Mouse (Mus musculus) limb, embryonic 14.5 days (tissue): Measurements from ENCODE around the gene Pigz. TPM values are rescaled to one million over a fixed set of nuclear protein-coding genes. Genes with fewer than 3 reads are reported as not detected.
A peak's percentile ranks its signal among the peaks of the same experiment; 100 is the strongest.

Experiments
- ATAC-seq: fragments of 200-750 bp; cut with Nextera tagmentation; 2 replicates; pipeline ENCODE4 v1.8.0; 2017; ENCODE audit warnings: low read depth, moderate number of reproducible peaks, moderate TSS enrichment; ENCODE audit not compliant: low FRiP score
- DNase-seq: peaks from one replicate; pipeline ENCODE4 v3.0.0-alpha.2; 2015; ENCODE audit warnings: low spot score
- H3K27ac ChIP-seq: fragments of 300-500 bp; sonication (generic); replicated peaks from 2 replicates; pipeline ENCODE4 v1.5.1; 2014; ENCODE audit warnings: low read depth, mild to moderate bottlenecking, low read length, moderate library complexity, mixed read lengths
- H3K27me3 ChIP-seq: fragments of 300-500 bp; sonication (generic); 2 replicates; pipeline ENCODE4 v1.6.1; 2014; ENCODE audit warnings: low read length, mixed read lengths; ENCODE audit not compliant: control insufficient read depth, insufficient read depth
- H3K36me3 ChIP-seq: fragments of 300-500 bp; sonication (generic); 2 replicates; pipeline ENCODE4 v1.6.1; 2014; ENCODE audit warnings: mild to moderate bottlenecking, low read length, moderate library complexity, mixed read lengths; ENCODE audit not compliant: control insufficient read depth, insufficient read depth
- H3K4me1 ChIP-seq: fragments of 300-500 bp; sonication (generic); 2 replicates; pipeline ENCODE4 v1.6.1; 2014; ENCODE audit warnings: antibody characterized with exemption, low read length, mixed read lengths; ENCODE audit not compliant: control insufficient read depth, insufficient read depth
- H3K4me2 ChIP-seq: fragments of 300-500 bp; sonication (generic); replicated peaks from 2 replicates; pipeline ENCODE4 v1.6.1; 2014; ENCODE audit warnings: low read depth, mild to moderate bottlenecking, low read length, moderate library complexity; ENCODE audit not compliant: severe bottlenecking
- H3K4me3 ChIP-seq: fragments of 300-500 bp; sonication (generic); replicated peaks from 2 replicates; pipeline ENCODE4 v1.5.1; 2014; ENCODE audit warnings: low read length
- H3K9ac ChIP-seq: fragments of 300-500 bp; sonication (generic); 2 replicates; pipeline ENCODE4 v1.6.1; 2014; ENCODE audit warnings: mild to moderate bottlenecking, low read depth, low read length, moderate library complexity; ENCODE audit not compliant: severe bottlenecking
- H3K9me3 ChIP-seq: fragments of 300-500 bp; sonication (generic); 2 replicates; pipeline ENCODE4 v1.6.1; 2016; ENCODE audit warnings: low read length; ENCODE audit not compliant: control insufficient read depth
- POLR2A ChIP-seq: fragments of 200-500 bp; IDR thresholded peaks from 2 replicates; pipeline ENCODE4 v1.8.0; 2012; ENCODE audit warnings: inconsistent platforms, mild to moderate bottlenecking, moderate library complexity, borderline replicate concordance; ENCODE audit not compliant: insufficient read depth, insufficient read length; ENCODE audit errors: extremely low read depth
- WGBS: fragments of 180-500 bp; shearing (Covaris S2); extraction: QIAGEN DNeasy Blood & Tissue Kit; methylation state at CpG from one replicate; pipeline ENCODE4 v1.1.7; 2014; 5-methylcytosine and 5-hydroxymethylcytosine counted together
- polyA plus RNA-seq, 2 experiments: library from polyadenylated mRNA; depleted of rRNA in 1 of 2; stranded (reverse) in 1 of 2; unstranded in 1 of 2; fragments of >200 nt; fragmentation: Nextera tagmentation in 1 of 2; extraction: Ambion mirVana in 1 of 2; gene quantifications; 2 replicates each; pipeline versions ENCODE4 v1.2.1 to v1.2.3; 2012 to 2014

Pigz gene
- polyA plus RNA-seq, 2 experiments, result 0.32 to 0.35 TPM

- no peak for ATAC-seq
- Histone ChIP-seq H3K27ac (no peak overlapping the region), H3K4me2 (peak overlapping the region; percentile 25), H3K4me3 (no peak overlapping the region; the same call in 1 of the 2 replicates), H3K27me3 (no peaks in the 10 kb centered on the region), H3K36me3 (no peaks in the 10 kb centered on the region), H3K9ac (no peak overlapping the region; the same call in none of the 2 replicates), H3K9me3 (no peaks in the 10 kb centered on the region), H3K4me1 (peaks cover 12% of the 10 kb centered on the region; the same call in 1 of the 2 replicates)
- no peak for DNase-seq
- WGBS, result 31% methylated on average over 20 of the region's 20 CpGs
- no peak for TF ChIP-seq POLR2A
Observed at GRCm38 (mm10) chr16:31905891-31906825, 27.5 kb upstream of the Pigz start.

- 5% methylated on average over 9 of the region's 9 CpGs for WGBS
- Histone ChIP-seq H3K9ac (no peak overlapping the region), H3K27me3 (no peaks in the 10 kb centered on the region), H3K9me3 (no peaks in the 10 kb centered on the region), H3K27ac (0 out of 2 replicates have a peak overlapping the region, but pooled peaks have one; percentile 0), H3K4me1 (peaks cover 12% of the 10 kb centered on the region; the same call in 1 of the 2 replicates), H3K36me3 (no peaks in the 10 kb centered on the region), H3K4me3 (no peak overlapping the region; the same call in 1 of the 2 replicates), H3K4me2 (peak overlapping the region; percentile 25)
- ATAC-seq (peak; percentile 68), DNase-seq (peak; percentile 35)
- TF ChIP-seq POLR2A, result no peak
Observed at GRCm38 (mm10) chr16:31906896-31907295, 26.8 kb upstream of the Pigz start.

- ATAC-seq, result no peak
- 61% methylated on average over 11 of the region's 11 CpGs for WGBS
- Histone ChIP-seq H3K27ac (no peak overlapping the region), H3K9me3 (no peaks in the 10 kb centered on the region), H3K4me3 (no peak overlapping the region), H3K27me3 (no peaks in the 10 kb centered on the region), H3K36me3 (no peaks in the 10 kb centered on the region), H3K4me2 (no peak overlapping the region), H3K9ac (no peak overlapping the region), H3K4me1 (peaks cover 12% of the 10 kb centered on the region; the same call in 1 of the 2 replicates)
- TF ChIP-seq POLR2A, result no peak
- DNase-seq, result no peak
Observed at GRCm38 (mm10) chr16:31908959-31909358, 24.7 kb upstream of the Pigz start.

GRCm38 (mm10) chr16:31910281-31910847 is 23.3 kb upstream of the Pigz start:
- WGBS, result 71% methylated on average over 10 of the region's 10 CpGs
- ATAC-seq, result no peak

GRCm38 (mm10) chr16:31917776-31918175 is 15.9 kb upstream of the Pigz start:
- ATAC-seq, result no peak
- peak overlapping the region; percentile 41; the same call in 1 of the 2 replicates for H3K4me2 ChIP-seq
- DNase-seq, result no peak
- no peak overlapping the region for H3K4me3 ChIP-seq
- 80% methylated on average over 11 of the region's 11 CpGs for WGBS
- no peak for TF ChIP-seq POLR2A
- no peaks in the 10 kb centered on the region for H3K36me3 ChIP-seq
- no peaks in the 10 kb centered on the region for H3K9me3 ChIP-seq
- peaks cover 5% of the 10 kb centered on the region; the same call in 1 of the 2 replicates for H3K4me1 ChIP-seq
- H3K9ac ChIP-seq, result no peak overlapping the region
- no peaks in the 10 kb centered on the region for H3K27me3 ChIP-seq
- no peak overlapping the region for H3K27ac ChIP-seq

More at GRCm38 (mm10) chr16:31910281-31910847, 23.3 kb upstream of the Pigz start:
- Histone ChIP-seq H3K4me2 (no peak overlapping the region), H3K36me3 (no peaks in the 10 kb centered on the region), H3K9me3 (no peaks in the 10 kb centered on the region), H3K4me1 (peaks cover 12% of the 10 kb centered on the region; the same call in 1 of the 2 replicates), H3K27me3 (no peaks in the 10 kb centered on the region), H3K27ac (no peak overlapping the region), H3K4me3 (no peak overlapping the region), H3K9ac (no peak overlapping the region)
- no peak for TF ChIP-seq POLR2A
- DNase-seq, result no peak
